In the genomic region with DNA sequence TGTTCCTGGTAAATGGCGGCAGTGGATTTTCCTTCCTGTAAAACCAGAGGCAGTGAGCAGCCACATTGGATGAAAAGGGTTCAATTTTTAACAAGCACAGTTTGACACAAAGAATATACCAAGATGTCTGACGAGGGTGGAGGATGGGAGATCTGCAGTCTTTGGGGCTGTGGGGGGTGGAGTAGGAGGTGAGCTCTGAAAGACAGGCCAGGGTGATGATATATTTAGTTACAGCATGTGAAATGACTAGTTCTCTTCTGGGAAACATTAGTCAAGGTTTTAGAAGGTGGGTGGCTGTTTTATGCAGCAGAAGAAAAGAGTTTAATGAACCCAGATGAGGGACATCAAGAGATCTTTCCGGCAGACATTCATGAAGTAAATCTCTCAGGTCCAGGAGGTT, we compare ENCODE assay signal across 21 mouse cellular contexts.
DNase-seq lines count a peak whose midpoint lies in the region; TF ChIP-seq lines count a peak whose summit lies in the region.
"Had no signal": no experiment of that assay in that cellular context is flagged by ENCODE, and none has a peak within 500 bp of the region (broad histone marks: within the 10 kb centered on the region; RNA-seq: fewer than 3 reads in every experiment).

No protein-coding gene starts in this region.

- TF ChIP-seq CTCF in gastrocnemius, adult 2 months (IDR thresholded peaks at IDR 0.05): no peak

- DNase-seq in left cerebral cortex, adult 11 months (ENCODE audit: low spot score): peak; percentile 33
- DNase-seq in left cerebral cortex, postnatal 14 days (ENCODE audit: low spot score in 2 of 2): no peak
- DNase-seq in right cerebral cortex, adult 2 months (ENCODE audit: low spot score in 2 of 2): peak; percentile 26 to 28
- no peak for DNase-seq in right cerebral cortex, postnatal 4 days
- peak; percentile 31 for DNase-seq in telencephalon, adult 2 months (ENCODE audit: low read depth, low spot score)
- no peak for DNase-seq in gastrocnemius, adult 2 months
- DNase-seq: adrenal gland, adult 8-10 months; adrenal gland, postnatal 25 days; cerebellum, adult 18-20 months; cerebellum, adult 9-10 months; cerebellum, postnatal 14 days; gastrocnemius, postnatal 25 days; heart, adult 18-20 months; heart, postnatal 10 days; heart, postnatal 36 days had no signal

- intact Hi-C loops in left cerebral cortex, postnatal 14 days (cut with DNase I): no loop called here
- intact Hi-C loops in gastrocnemius, adult 2 months (cut with DNase I): no loop called here

- no peak overlapping the region for H3K4me3 ChIP-seq in gastrocnemius, adult 2 months
- H3K4me3 ChIP-seq: forebrain, embryonic 10.5 days; forebrain, embryonic 13.5 days; heart, embryonic 12.5 days; heart, embryonic 15.5 days; hindbrain, embryonic 10.5 days; hindbrain, embryonic 13.5 days had no signal

- H3K27ac ChIP-seq in gastrocnemius, adult 2 months: no peak overlapping the region
- H3K27ac ChIP-seq: forebrain, embryonic 10.5 days; forebrain, embryonic 13.5 days; heart, embryonic 15.5 days; hindbrain, embryonic 10.5 days; hindbrain, embryonic 13.5 days had no signal

Comparison
In these comparisons a context has a peak if more than half of its experiments do, and no peak if none do; other contexts are left out.
1. DNase-seq: peak in left cerebral cortex, adult 11 months (single experiment), right cerebral cortex, adult 2 months (2 of 2) and telencephalon, adult 2 months (single experiment); none in left cerebral cortex, postnatal 14 days (0 of 2), right cerebral cortex, postnatal 4 days (single experiment) and gastrocnemius, adult 2 months (single experiment).